Mouse (Mus musculus) CH12.LX (cell line): Measurements from ENCODE around the gene Zfp770. TPM values are rescaled to one million over a fixed set of nuclear protein-coding genes. Genes with fewer than 3 reads are reported as not detected.

ENCODE experiments used
- DNase-seq: peaks from one replicate; pipeline ENCODE4 v3.0.0-alpha.2; 2013; ENCODE audit errors: extremely low read depth
- H3K27ac ChIP-seq: 2 replicates; pipeline ENCODE4 v1.5.1; 2012; ENCODE audit warnings: low read depth, mild to moderate bottlenecking, control low read depth, moderate library complexity; ENCODE audit not compliant: insufficient read depth
- H3K27me3 ChIP-seq: replicated peaks from 2 replicates; pipeline ENCODE3; 2012; ENCODE audit warnings: inconsistent platforms
- H3K36me3 ChIP-seq, 2 experiments: replicated peaks in 1 of 2; 2 replicates each; pipeline versions ENCODE3 to v1.6.1; 2012; ENCODE audit warnings: inconsistent platforms in 1 of 2, low read length in 1 of 2, mild to moderate bottlenecking in 1 of 2, mixed read lengths in 1 of 2, moderate library complexity in 1 of 2; ENCODE audit not compliant: control insufficient read depth in 1 of 2, insufficient read depth in 1 of 2
- H3K4me1 ChIP-seq, 2 experiments: 2 replicates each; pipeline ENCODE4 v1.6.1; 2012; ENCODE audit warnings: inconsistent platforms in 1 of 2, moderate library complexity in 1 of 2; ENCODE audit not compliant: insufficient read depth in 2 of 2, control insufficient read depth in 1 of 2
- H3K4me2 ChIP-seq: 2 replicates; pipeline ENCODE4 v1.6.1; 2012; ENCODE audit warnings: low read depth, mild to moderate bottlenecking, control low read depth; ENCODE audit not compliant: poor library complexity, insufficient read depth, severe bottlenecking
- H3K4me3 ChIP-seq, 3 experiments: fragments of 150-350 bp in 1 of 3; sonication (generic) in 1 of 3; replicated peaks in 1 of 3; 2 replicates each; pipeline versions ENCODE3 to v1.5.1; 2011 to 2012; ENCODE audit warnings: low read depth in 2 of 3, low read length in 2 of 3, mild to moderate bottlenecking in 2 of 3, moderate library complexity in 2 of 3, control low read depth in 1 of 3, improper control_type of control experiment in 1 of 3, inconsistent platforms in 1 of 3, mixed read lengths in 1 of 3; ENCODE audit not compliant: poor library complexity in 1 of 3
- H3K79me2 ChIP-seq: replicated peaks from 2 replicates; pipeline ENCODE4 v1.6.1; 2012; ENCODE audit warnings: mild to moderate bottlenecking, moderate library complexity; ENCODE audit not compliant: control insufficient read depth, poor library complexity, insufficient read depth, severe bottlenecking; ENCODE audit errors: extremely low read depth
- H3K9ac ChIP-seq: 2 replicates; pipeline ENCODE4 v1.6.1; 2012; ENCODE audit warnings: low read depth, mild to moderate bottlenecking, control low read depth, moderate library complexity; ENCODE audit not compliant: insufficient read depth
- H3K9me3 ChIP-seq: replicated peaks from 2 replicates; pipeline ENCODE3; 2012; ENCODE audit warnings: low read length, inconsistent platforms, mixed read lengths
- BHLHE40 ChIP-seq: IDR thresholded peaks from 2 replicates; pipeline ENCODE4 v1.6.1; 2011; ENCODE audit warnings: mild to moderate bottlenecking, low read depth, low read length, improper control_type of control experiment
- CHD1 ChIP-seq: IDR thresholded peaks from 2 replicates; pipeline ENCODE4 v1.6.1; 2012; ENCODE audit warnings: low read depth, low read length, improper control_type of control experiment, inconsistent platforms
- CHD2 ChIP-seq: IDR thresholded peaks from 2 replicates; pipeline ENCODE4 v1.6.1; 2011; ENCODE audit warnings: low read length, improper control_type of control experiment
- CTCF ChIP-seq, 2 experiments: IDR thresholded peaks in 1 of 2; conservative IDR thresholded peaks in 1 of 2; 2 replicates each; pipeline ENCODE4 v1.5.1; 2011 to 2012; ENCODE audit warnings: low read depth in 2 of 2, low read length in 2 of 2, improper control_type of control experiment in 1 of 2, inconsistent platforms in 1 of 2, mild to moderate bottlenecking in 1 of 2, moderate library complexity in 1 of 2
- E2F4 ChIP-seq: IDR thresholded peaks from 2 replicates; pipeline ENCODE4 v1.6.1; 2011; ENCODE audit warnings: low read depth, low read length, improper control_type of control experiment; ENCODE audit not compliant: insufficient replicate concordance
- ELF1 ChIP-seq: IDR thresholded peaks from 2 replicates; pipeline ENCODE4 v1.6.1; 2014; ENCODE audit warnings: low read depth, mild to moderate bottlenecking, inconsistent platforms, low read length, improper control_type of control experiment
- ETS1 ChIP-seq: conservative IDR thresholded peaks from 2 replicates; pipeline ENCODE4 v1.6.1; 2012; ENCODE audit warnings: low read depth, mild to moderate bottlenecking, inconsistent platforms, low read length, improper control_type of control experiment, moderate library complexity
- GABPA ChIP-seq: IDR thresholded peaks from 2 replicates; pipeline ENCODE4 v1.6.1; 2012; ENCODE audit warnings: low read depth, low read length, improper control_type of control experiment, inconsistent platforms; ENCODE audit not compliant: insufficient replicate concordance
- HCFC1 ChIP-seq: IDR thresholded peaks from 2 replicates; pipeline ENCODE4 v1.6.1; 2012; ENCODE audit warnings: low read depth, mild to moderate bottlenecking, inconsistent platforms, low read length, improper control_type of control experiment
- IRF4 ChIP-seq: IDR thresholded peaks from 2 replicates; pipeline ENCODE4 v1.6.1; 2014; ENCODE audit warnings: low read depth, mild to moderate bottlenecking, inconsistent platforms, low read length, improper control_type of control experiment
- JUN ChIP-seq: IDR thresholded peaks from 2 replicates; pipeline ENCODE4 v1.6.1; 2011; ENCODE audit warnings: low read depth, mild to moderate bottlenecking, low read length, improper control_type of control experiment, moderate library complexity; ENCODE audit not compliant: insufficient read depth
- JUND ChIP-seq: conservative IDR thresholded peaks from 2 replicates; pipeline ENCODE4 v1.6.1; 2011; ENCODE audit warnings: low read depth, low read length, improper control_type of control experiment
- MAFK ChIP-seq: IDR thresholded peaks from 2 replicates; pipeline ENCODE4 v1.6.1; 2011; ENCODE audit warnings: low read length, improper control_type of control experiment; ENCODE audit not compliant: insufficient replicate concordance
- MEF2A ChIP-seq: IDR thresholded peaks from 2 replicates; pipeline ENCODE4 v1.6.1; 2014; ENCODE audit warnings: low read depth, mild to moderate bottlenecking, inconsistent platforms, low read length, improper control_type of control experiment, borderline replicate concordance
- MXI1 ChIP-seq: IDR thresholded peaks from 2 replicates; pipeline ENCODE4 v1.6.1; 2011; ENCODE audit warnings: mild to moderate bottlenecking, low read depth, low read length, improper control_type of control experiment
- MYC ChIP-seq: IDR thresholded peaks from 2 replicates; pipeline ENCODE4 v1.6.1; 2011; ENCODE audit warnings: low read depth, mild to moderate bottlenecking, improper control_type of control experiment, low read length
- NRF1 ChIP-seq: IDR thresholded peaks from 2 replicates; pipeline ENCODE4 v1.6.1; 2014; ENCODE audit warnings: low read depth, mild to moderate bottlenecking, inconsistent platforms, low read length, improper control_type of control experiment, moderate library complexity
- PAX5 ChIP-seq: IDR thresholded peaks from 2 replicates; pipeline ENCODE4 v1.6.1; 2012; ENCODE audit warnings: low read length, inconsistent platforms, mixed read lengths
- POLR2A ChIP-seq: IDR thresholded peaks from 2 replicates; pipeline ENCODE4 v1.6.1; 2011; ENCODE audit warnings: low read depth, mild to moderate bottlenecking, improper control_type of control experiment, low read length
- RAD21 ChIP-seq: IDR thresholded peaks from 2 replicates; pipeline ENCODE4 v1.6.1; 2011; ENCODE audit warnings: low read depth, mild to moderate bottlenecking, low read length, improper control_type of control experiment, moderate library complexity
- SIN3A ChIP-seq: IDR thresholded peaks from 2 replicates; pipeline ENCODE4 v1.6.1; 2012; ENCODE audit warnings: low read length, improper control_type of control experiment, inconsistent platforms
- SMC3 ChIP-seq: IDR thresholded peaks from 2 replicates; pipeline ENCODE4 v1.6.1; 2011; ENCODE audit warnings: low read depth, low read length, improper control_type of control experiment
- TBP ChIP-seq: conservative IDR thresholded peaks from 2 replicates; pipeline ENCODE4 v1.6.1; 2011; ENCODE audit warnings: low read depth, low read length, improper control_type of control experiment
- TCF12 ChIP-seq: IDR thresholded peaks from 2 replicates; pipeline ENCODE4 v1.6.1; 2014; ENCODE audit warnings: low read depth, mild to moderate bottlenecking, inconsistent platforms, low read length, improper control_type of control experiment
- UBTF ChIP-seq: IDR thresholded peaks from 2 replicates; pipeline ENCODE4 v1.6.1; 2012; ENCODE audit warnings: low read depth, mild to moderate bottlenecking, inconsistent platforms, low read length, improper control_type of control experiment, moderate library complexity
- USF2 ChIP-seq: conservative IDR thresholded peaks from 2 replicates; pipeline ENCODE4 v1.6.1; 2011; ENCODE audit warnings: low read depth, low read length, improper control_type of control experiment
- ZC3H11A ChIP-seq: IDR thresholded peaks from 2 replicates; pipeline ENCODE4 v1.6.1; 2012; ENCODE audit warnings: low read depth, mild to moderate bottlenecking, inconsistent platforms, low read length, improper control_type of control experiment
- ZKSCAN1 ChIP-seq: IDR thresholded peaks from 2 replicates; pipeline ENCODE4 v1.6.1; 2012; ENCODE audit warnings: low read depth, inconsistent platforms, low read length, improper control_type of control experiment, borderline replicate concordance
- dilution Hi-C: fragments of 300-500 bp; cut with MboI; formaldehyde crosslinking; loops from 2 replicates; pipeline ENCODE4 v1.14.3; 2020; ENCODE audit warnings: low sequenced_read_pairs; ENCODE audit not compliant: extremely low pct_unique_long_range_greater_than_20kb, extremely low pct_ligation_motif_present
- in situ Hi-C: fragments of 300-500 bp; cut with MboI; formaldehyde crosslinking; loops from 3 replicates; pipeline ENCODE4 v1.14.3; 2019; ENCODE audit warnings: low sequenced_read_pairs, low pct_ligation_motif_present, low pct_unique_long_range_greater_than_20kb, mixed read lengths
- polyA plus RNA-seq: library from polyadenylated mRNA; unstranded; fragments of >175 nt; gene quantifications from 2 replicates; pipeline ENCODE4 v1.2.1, GENCODE M21; 2012; ENCODE audit warnings: low read depth; ENCODE audit not compliant: insufficient read length
- total RNA-seq, 2 experiments: library from RNA; depleted of rRNA; stranded (reverse); fragments of 300-350 nt in 1 of 2; fragments of >200 nt in 1 of 2; gene quantifications; 2 replicates each; pipeline ENCODE4 v1.2.3; 2012 to 2014

The Zfp770 gene
- total and polyA plus RNA-seq, 3 experiments = 4.6 to 12.3 (median 9.9) TPM

DNA sequence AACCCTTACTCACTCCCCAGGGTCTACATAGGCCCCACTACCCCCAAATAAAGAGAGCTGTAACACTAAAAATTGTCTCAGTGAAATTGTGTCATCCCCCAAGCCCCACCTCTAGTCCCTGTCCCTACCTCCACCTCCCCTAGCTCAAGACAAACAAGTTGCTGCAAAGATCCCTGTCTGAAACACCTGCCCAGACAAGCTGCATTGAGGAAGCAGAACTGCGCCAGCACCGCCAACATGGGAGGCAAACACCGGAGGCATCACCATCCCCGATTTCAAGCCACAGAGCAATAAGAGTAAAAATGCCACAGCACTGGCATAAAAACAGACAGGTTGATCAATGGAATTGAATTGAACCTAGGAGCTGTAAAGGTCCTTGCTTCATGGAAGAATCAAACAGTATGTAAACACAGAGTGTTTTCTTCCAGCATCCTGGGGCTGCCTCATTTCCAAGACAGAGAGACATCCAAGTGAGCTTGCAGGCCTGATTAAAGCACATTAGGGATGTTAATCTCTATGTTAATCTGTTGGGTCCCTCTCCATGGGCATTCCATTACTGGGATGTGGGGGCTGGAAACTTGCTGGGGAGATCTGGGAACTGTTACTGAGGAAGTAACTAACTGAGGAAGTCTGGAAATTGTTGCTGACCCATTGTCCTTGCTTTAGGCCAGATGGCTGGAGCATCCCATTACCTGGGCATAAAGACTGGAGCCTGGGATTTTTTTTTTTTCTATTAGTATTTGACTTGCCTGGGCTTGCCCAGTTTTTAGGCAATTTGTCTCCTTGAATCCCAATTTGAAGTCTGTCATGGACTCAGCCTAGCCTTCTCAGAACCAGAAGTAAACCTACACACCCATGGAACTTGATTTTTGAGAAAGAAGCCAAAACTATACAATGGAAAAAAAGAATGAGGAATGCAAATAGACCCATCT is 23.2 kb downstream of the Zfp770 start:
- dilution Hi-C loops = no loop called here
- no peaks in the 10 kb centered on the region for H3K9me3 ChIP-seq
- H3K79me2 ChIP-seq = peaks cover 20% of the 10 kb centered on the region
- TF ChIP-seq RAD21 = no peak
- TF ChIP-seq ELF1 = no peak
- no peak for TF ChIP-seq CHD1
- TF ChIP-seq ZC3H11A = no peak
- no peak for TF ChIP-seq POLR2A
- TF ChIP-seq MAFK = no peak
- no peak for TF ChIP-seq JUND
- TF ChIP-seq MEF2A = no peak
- no peak for TF ChIP-seq MXI1
- TF ChIP-seq TCF12 = no peak
- TF ChIP-seq ETS1 = no peak
- no peak for TF ChIP-seq HCFC1
- TF ChIP-seq CHD2 = no peak
- TF ChIP-seq MYC = no peak
- no peak for TF ChIP-seq GABPA
- no peak for TF ChIP-seq CTCF (conservative IDR thresholded peaks at IDR 0.05 in 1 of 2, IDR thresholded peaks at IDR 0.05 in 1 of 2; ENCODE audit: low read depth in 2 of 2, low read length in 2 of 2)
- no peak for TF ChIP-seq BHLHE40
- TF ChIP-seq, all 38 proteins: peak for 0
- no peak overlapping the region for H3K4me2 ChIP-seq
- H3K27me3 ChIP-seq = no peaks in the 10 kb centered on the region
- no peak overlapping the region for H3K4me3 ChIP-seq
- H3K4me1 ChIP-seq = peaks cover 0 to 6% of the 10 kb centered on the region in 2 experiments; a peak in 1 of 4 replicates
- in situ Hi-C loops = no loop called here
- no peaks in the 10 kb centered on the region for H3K36me3 ChIP-seq
- no peak overlapping the region for H3K27ac ChIP-seq
- DNase-seq = no peak
- H3K9ac ChIP-seq = no peak overlapping the region

DNA sequence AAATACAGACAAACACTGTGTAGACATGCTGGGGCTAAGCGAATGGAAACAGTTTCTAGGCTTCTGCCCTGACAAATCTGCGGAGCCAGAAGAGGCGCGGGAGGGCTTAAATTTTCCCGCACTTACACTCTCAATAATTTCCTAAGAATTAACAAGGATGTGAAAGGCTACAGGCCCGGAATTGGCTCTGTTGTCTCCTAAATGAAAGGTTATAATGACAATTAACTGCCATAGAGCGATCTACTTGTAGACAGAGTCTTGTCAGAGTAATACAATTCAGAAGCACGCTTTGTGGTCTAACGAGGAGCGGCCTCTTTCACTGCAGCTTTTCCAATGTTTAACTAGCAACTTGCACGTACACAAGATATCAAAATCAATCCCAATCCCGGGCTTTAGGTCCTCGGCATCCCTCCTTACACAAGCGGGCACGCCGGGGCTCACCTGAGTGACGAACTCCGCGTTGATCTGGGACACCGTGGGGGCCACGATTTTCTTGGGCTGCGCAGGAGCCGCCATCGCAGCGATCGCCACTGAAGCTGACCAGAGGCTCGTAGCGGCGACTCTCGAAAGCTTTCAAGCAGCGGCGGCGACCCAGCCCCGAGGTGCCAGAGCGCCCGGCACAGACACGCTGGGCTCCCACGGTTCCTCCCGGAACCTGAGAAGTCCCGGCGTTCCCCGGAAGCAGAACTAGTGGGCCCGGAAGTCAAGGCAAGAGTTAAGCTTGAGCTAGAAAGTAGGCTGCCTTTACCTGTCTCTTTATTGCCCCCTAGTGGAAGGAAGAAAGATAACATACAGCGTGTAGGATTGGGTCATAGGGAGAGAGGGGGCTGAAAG is 26.4 kb downstream of the Zfp770 start:
- Histone ChIP-seq H3K4me2 (peak overlapping the region; percentile 80; the same call in 1 of the 2 replicates), H3K9me3 (no peaks in the 10 kb centered on the region), H3K9ac (peak overlapping the region; percentile 70), H3K27ac (no peak overlapping the region), H3K4me1 (peaks cover 0 to 16% of the 10 kb centered on the region in 2 experiments; a peak in 1 of 4 replicates), H3K36me3 (peaks cover 9 to 23% of the 10 kb centered on the region in 2 experiments), H3K4me3 (peak overlapping the region; percentile 78 to 98 (median 97)), H3K79me2 (peaks cover 26% of the 10 kb centered on the region), H3K27me3 (no peaks in the 10 kb centered on the region)
- peak; percentile 89 for DNase-seq
- in situ Hi-C loops = no loop called here
- dilution Hi-C loops = no loop called here
- peak; percentile 15; the same call in 1 of the 2 replicates for TF ChIP-seq GABPA
- no peak for TF ChIP-seq JUN
- no peak for TF ChIP-seq CHD1
- TF ChIP-seq TBP = peak; percentile 73
- 0 out of 2 replicates have a peak, but pooled peaks have one; percentile 21 for TF ChIP-seq NRF1
- peak; percentile 47; the same call in 1 of the 2 replicates for TF ChIP-seq MEF2A
- TF ChIP-seq UBTF = no peak
- TF ChIP-seq E2F4 = no peak
- peak; percentile 70; the same call in 1 of the 2 replicates for TF ChIP-seq IRF4
- TF ChIP-seq SIN3A = peak; percentile 95; the same call in 1 of the 2 replicates
- no peak for TF ChIP-seq MAFK
- no peak for TF ChIP-seq PAX5
- TF ChIP-seq USF2 = no peak
- TF ChIP-seq POLR2A = peak; percentile 99
- TF ChIP-seq ZC3H11A = no peak
- TF ChIP-seq ZKSCAN1 = no peak
- TF ChIP-seq SMC3 = no peak
